Mouse (Mus musculus): Measurements from ENCODE around the gene Slit1. TPM values are rescaled to one million over a fixed set of nuclear protein-coding genes. Genes with fewer than 3 reads are reported as not detected.

Slit1 gene
- polyA plus RNA-seq, 1 experiment from 2014 or later = 0.12 TPM

DNA sequence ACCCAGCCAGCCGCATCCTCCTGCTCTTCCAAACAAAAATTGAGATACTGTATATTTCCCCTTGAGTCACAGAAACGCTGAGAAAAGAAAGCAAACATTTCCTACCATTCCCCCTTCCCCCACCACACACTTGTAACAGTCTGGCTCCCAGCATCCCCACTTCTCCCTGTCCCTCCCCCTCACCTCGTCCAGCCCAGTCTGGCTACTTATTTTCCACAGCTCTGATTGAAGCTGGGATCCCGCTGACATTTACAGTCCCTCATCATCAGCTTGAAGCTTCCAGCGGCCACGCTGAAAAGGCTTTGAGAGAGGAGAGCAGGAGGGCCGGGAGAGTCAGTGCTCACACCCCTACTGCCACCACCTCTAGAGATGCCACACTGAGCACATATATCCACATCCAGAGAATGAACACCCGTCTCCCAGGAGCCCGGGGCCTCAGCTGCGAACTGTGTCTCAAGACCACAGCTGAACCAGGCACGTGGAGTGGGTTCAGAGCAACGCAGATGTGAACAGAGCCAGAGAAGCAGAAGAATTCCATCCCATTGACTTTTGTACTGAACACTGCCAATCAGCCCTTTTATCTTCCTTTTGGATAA lies 73.6 kb downstream of the Slit1 start:
- Histone ChIP-seq H3K9me3 (replicated peaks) (no peaks in the 10 kb centered on the region), H3K9ac (no peak overlapping the region), H3K4me2 (no peak overlapping the region), H3K27me3 (peaks cover 30% of the 10 kb centered on the region), H3K4me1 (replicated peaks) (no peaks in the 10 kb centered on the region), H3K4me3 (replicated peaks) (no peak overlapping the region), H3K36me3 (no peaks in the 10 kb centered on the region), H3K27ac (no peak overlapping the region)
- 40% methylated on average over 12 of the region's 12 CpGs for WGBS (ENCODE audit: insufficient replicate concordance)
- ATAC-seq (ENCODE audit: low read depth) (no peak), DNase-seq (no peak)

DNA sequence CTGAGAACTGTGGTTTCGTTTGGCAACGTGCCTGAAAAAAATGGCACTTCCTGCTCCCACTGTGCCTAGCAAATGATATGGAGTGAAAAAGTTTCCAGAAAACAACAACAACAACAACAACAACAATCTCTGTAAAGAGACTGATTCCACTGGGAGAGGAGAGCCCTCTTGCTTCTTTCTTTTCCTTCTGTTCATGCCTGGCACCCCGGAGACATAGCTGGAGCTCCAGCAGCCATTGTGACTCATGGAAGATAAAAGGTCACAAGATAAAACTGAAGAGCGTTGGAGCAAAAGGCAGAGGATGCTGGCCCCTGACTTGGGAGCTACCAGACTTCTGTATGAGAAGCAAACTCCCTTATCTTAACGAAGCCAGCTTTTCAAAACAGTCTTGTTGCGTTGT lies 75.9 kb downstream of the Slit1 start:
- Histone ChIP-seq H3K4me3 (replicated peaks) (no peak overlapping the region), H3K4me1 (replicated peaks) (no peaks in the 10 kb centered on the region), H3K27me3 (peaks cover 48% of the 10 kb centered on the region), H3K9ac (no peak overlapping the region), H3K4me2 (no peak overlapping the region), H3K9me3 (replicated peaks) (no peaks in the 10 kb centered on the region), H3K27ac (no peak overlapping the region), H3K36me3 (no peaks in the 10 kb centered on the region)
- WGBS (ENCODE audit: insufficient replicate concordance) = 16% methylated on average over 6 of the region's 6 CpGs
- ATAC-seq (ENCODE audit: low read depth) (no peak), DNase-seq (no peak)

DNA sequence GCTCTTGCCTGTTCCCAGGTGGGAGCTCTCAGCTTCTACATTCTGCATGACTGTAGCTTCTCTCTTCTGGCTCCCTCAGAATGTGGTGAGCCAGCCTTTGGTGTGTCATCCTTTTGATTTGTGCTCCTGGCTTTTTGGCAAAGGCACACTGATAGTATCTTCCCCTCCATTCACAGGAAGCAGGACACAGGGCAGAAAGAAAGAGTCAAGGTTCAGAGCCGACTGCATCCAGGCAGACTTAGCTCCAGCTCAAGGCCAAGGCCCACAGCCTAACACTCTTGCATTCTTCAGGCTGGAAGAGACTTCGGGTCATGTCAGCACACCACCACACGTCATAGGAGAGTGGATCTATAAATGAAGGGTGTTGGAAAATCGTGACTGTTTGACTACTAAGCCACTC lies 77.5 kb downstream of the Slit1 start:
- no peaks in the 10 kb centered on the region for H3K9me3 ChIP-seq (replicated peaks)
- no peaks in the 10 kb centered on the region for H3K4me1 ChIP-seq (replicated peaks)
- no peaks in the 10 kb centered on the region for H3K36me3 ChIP-seq
- ATAC-seq (ENCODE audit: low read depth) = no peak
- no peak overlapping the region for H3K9ac ChIP-seq
- H3K27me3 ChIP-seq = peaks cover 44% of the 10 kb centered on the region
- no peak overlapping the region for H3K4me3 ChIP-seq (replicated peaks)
- DNase-seq = no peak
- WGBS (ENCODE audit: insufficient replicate concordance) = 32% methylated on average over 4 of the region's 4 CpGs
- H3K4me2 ChIP-seq = no peak overlapping the region
- H3K27ac ChIP-seq = no peak overlapping the region

DNA sequence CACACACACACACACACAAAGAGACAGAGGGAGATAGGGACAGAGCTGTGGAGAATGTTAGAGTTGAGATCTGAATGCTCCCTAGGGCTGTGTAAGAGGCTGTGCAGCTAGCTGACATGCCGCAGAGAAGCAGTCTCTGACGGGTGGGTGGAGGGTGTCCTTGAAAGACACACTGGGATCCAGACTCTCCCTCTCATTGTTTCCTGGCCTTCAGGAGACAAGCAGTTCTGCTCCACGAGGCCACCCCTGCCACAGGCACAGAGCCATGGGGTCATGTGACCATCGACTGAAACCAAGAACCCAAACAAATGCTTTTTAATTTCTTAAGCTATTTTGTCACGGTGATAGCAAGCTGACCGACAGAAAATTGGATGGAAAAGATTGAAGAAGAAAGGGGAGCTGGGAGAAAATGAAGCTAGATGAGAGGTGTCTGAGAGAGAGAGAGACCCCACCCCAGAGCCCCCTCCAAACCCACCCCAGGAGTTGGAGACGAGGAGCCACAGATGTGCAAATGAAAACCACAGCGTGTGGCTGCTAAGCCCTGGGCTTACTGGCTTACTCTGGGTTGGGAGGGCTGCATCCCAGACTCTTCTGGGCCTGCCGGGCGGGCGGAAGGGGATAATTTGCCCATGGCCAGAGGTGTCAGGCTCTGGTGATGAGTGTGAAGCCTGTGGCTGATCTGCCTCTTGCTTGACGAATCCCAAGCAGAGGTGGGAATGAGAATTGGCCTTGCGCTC lies 79.8 kb downstream of the Slit1 start:
- no peaks in the 10 kb centered on the region for H3K36me3 ChIP-seq
- H3K4me3 ChIP-seq (replicated peaks) = no peak overlapping the region
- H3K9ac ChIP-seq = no peak overlapping the region
- no peak for DNase-seq
- H3K27me3 ChIP-seq = peaks cover 44% of the 10 kb centered on the region
- no peak overlapping the region for H3K4me2 ChIP-seq
- 21% methylated on average over 13 of the region's 13 CpGs for WGBS (ENCODE audit: insufficient replicate concordance)
- no peaks in the 10 kb centered on the region for H3K9me3 ChIP-seq (replicated peaks)
- no peak overlapping the region for H3K27ac ChIP-seq
- H3K4me1 ChIP-seq (replicated peaks) = no peaks in the 10 kb centered on the region
- no peak for ATAC-seq (ENCODE audit: low read depth)

DNA sequence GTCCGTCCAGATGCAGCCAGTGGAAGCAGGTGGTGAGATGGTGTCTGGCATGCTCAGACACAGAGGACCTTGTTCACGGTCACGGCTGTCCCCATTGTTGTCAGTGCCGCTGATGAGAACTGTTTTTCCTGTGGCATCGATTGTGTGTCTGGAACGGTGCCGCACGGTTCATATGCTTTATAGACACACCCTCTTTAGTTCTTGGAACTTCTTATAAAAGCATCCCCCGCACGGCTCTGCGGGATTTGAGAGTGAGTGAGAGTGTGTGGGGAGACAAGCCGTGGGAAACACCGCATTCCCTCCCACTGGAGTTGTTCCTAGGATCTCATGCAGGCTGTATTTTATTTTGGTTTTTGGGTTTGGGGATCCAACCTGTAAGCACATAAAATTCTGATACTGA lies 82.0 kb downstream of the Slit1 start:
- Histone ChIP-seq H3K9ac (no peak overlapping the region), H3K36me3 (no peaks in the 10 kb centered on the region), H3K4me3 (replicated peaks) (no peak overlapping the region), H3K27me3 (peaks cover 58% of the 10 kb centered on the region), H3K4me1 (replicated peaks) (no peaks in the 10 kb centered on the region), H3K9me3 (replicated peaks) (no peaks in the 10 kb centered on the region), H3K4me2 (no peak overlapping the region), H3K27ac (no peak overlapping the region)
- DNase-seq (no peak), ATAC-seq (ENCODE audit: low read depth) (no peak)
- 77% methylated on average over 13 of the region's 13 CpGs for WGBS (ENCODE audit: insufficient replicate concordance)

DNA sequence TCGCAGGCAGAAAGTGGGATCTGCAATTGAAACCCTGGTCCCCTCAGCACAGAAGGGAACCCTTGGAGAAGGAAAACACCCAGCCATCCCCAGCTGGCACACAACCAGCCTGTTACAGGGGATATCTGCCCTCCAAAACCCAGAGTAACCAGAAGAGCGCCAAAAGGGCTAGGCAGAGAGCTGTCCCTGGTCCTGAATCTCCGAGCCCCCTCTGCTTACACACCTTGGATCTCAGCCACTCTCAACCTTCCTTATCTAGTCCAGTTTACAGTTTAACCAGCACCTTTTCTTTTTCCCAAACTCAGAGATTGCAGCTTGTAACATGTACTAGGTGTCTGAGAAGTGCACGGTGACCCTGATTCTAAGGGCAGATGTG lies 82.5 kb downstream of the Slit1 start:
- H3K27me3 ChIP-seq = peaks cover 56% of the 10 kb centered on the region
- no peaks in the 10 kb centered on the region for H3K4me1 ChIP-seq (replicated peaks)
- no peak for DNase-seq
- WGBS (ENCODE audit: insufficient replicate concordance) = 15% methylated on average over 4 of the region's 4 CpGs
- no peaks in the 10 kb centered on the region for H3K9me3 ChIP-seq (replicated peaks)
- H3K4me2 ChIP-seq = no peak overlapping the region
- no peak overlapping the region for H3K9ac ChIP-seq
- H3K27ac ChIP-seq = no peak overlapping the region
- ATAC-seq (ENCODE audit: low read depth) = no peak
- no peak overlapping the region for H3K4me3 ChIP-seq (replicated peaks)
- no peaks in the 10 kb centered on the region for H3K36me3 ChIP-seq

DNA sequence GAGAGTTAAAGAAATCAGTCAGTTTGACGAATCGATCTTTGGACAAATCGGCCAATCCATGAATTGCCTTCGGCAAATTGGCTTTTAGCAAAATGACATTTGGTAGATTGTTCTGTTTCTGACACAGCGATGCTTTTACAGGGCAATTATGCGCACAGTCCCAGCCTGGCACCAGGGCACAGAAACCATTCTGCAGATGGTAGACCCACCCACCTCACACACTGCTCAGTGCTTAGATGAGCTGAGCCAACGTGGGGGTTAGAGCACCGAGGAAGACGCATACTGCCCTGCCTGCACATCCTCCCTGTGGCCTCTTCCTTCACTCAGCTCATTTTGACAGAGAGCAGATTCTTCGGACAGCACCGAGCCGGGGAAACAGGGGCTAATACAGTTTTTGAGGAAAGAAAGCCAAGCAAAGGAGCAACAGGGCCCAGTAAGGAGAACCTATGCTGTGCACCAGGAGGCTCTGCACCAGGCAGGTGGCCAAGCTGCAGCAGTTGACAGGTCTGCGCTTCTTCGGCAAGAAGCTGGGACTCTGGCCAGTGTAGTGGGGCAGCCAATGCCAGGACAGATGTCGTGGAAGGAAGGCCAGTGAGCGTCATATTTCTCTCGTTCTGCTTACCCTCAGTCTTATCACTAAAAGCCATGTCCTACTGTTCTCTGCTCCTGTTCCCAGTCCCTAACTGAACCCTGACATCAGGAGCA lies 83.0 kb downstream of the Slit1 start:
- 57% methylated on average over 17 of the region's 17 CpGs for WGBS (ENCODE audit: insufficient replicate concordance)
- H3K27me3 ChIP-seq = peaks cover 52% of the 10 kb centered on the region

DNA sequence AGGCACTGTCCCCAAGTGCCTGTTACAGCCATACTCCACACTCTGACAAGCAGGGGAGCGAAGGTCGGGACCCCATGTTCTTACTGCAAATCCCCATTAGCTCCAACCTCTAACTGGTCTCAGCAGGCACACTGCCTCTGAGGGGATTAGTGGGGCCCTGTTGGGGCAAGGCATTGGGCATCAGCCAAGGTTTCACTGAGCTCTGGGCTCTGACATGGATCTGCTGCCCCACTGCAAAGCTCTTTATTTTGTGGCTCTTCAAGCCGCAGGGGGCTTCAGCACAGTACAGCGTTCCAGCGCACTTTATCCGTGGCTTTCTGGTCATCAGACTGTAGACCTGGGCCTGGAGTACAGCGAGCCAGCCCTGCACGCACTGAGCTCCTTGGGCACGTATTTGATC lies 86.0 kb downstream of the Slit1 start:
- no peak for ATAC-seq (ENCODE audit: low read depth)
- DNase-seq = no peak
- Histone ChIP-seq H3K4me2 (no peak overlapping the region), H3K9ac (no peak overlapping the region), H3K9me3 (replicated peaks) (no peaks in the 10 kb centered on the region), H3K4me3 (replicated peaks) (no peak overlapping the region), H3K36me3 (no peaks in the 10 kb centered on the region), H3K27me3 (peaks cover 31% of the 10 kb centered on the region), H3K27ac (no peak overlapping the region), H3K4me1 (replicated peaks) (no peaks in the 10 kb centered on the region)
- 27% methylated on average over 9 of the region's 9 CpGs for WGBS (ENCODE audit: insufficient replicate concordance)

More for the DNA sequence above, 83.0 kb downstream of the Slit1 start:
- no peaks in the 10 kb centered on the region for H3K4me1 ChIP-seq (replicated peaks)
- no peak for ATAC-seq (ENCODE audit: low read depth)
- H3K4me3 ChIP-seq (replicated peaks) = no peak overlapping the region
- H3K36me3 ChIP-seq = no peaks in the 10 kb centered on the region
- H3K9me3 ChIP-seq (replicated peaks) = no peaks in the 10 kb centered on the region
- no peak overlapping the region for H3K9ac ChIP-seq
- no peak overlapping the region for H3K27ac ChIP-seq
- no peak for DNase-seq
- no peak overlapping the region for H3K4me2 ChIP-seq

DNA sequence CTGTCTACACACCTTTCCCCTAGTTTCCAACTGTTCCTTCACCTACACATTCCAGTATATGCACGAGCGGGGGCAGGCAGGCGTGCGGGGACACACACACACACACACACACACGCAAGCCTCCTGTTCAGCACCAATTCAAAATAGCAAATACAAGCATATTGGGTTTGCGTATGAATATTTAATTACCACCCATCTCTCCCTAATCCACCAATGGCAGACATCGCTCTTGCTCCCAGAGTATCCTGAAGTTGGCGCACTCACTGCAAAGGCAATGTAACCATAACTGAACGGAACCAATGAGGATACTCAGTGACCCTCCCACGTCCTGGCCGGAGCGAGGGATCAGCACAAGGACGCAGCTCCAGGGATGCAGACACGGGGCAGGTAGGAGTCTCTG lies 86.8 kb downstream of the Slit1 start:
- ATAC-seq (ENCODE audit: low read depth) = no peak
- Histone ChIP-seq H3K4me1 (replicated peaks) (no peaks in the 10 kb centered on the region), H3K9ac (no peak overlapping the region), H3K36me3 (no peaks in the 10 kb centered on the region), H3K27me3 (peaks cover 31% of the 10 kb centered on the region), H3K27ac (no peak overlapping the region), H3K4me2 (no peak overlapping the region), H3K9me3 (replicated peaks) (no peaks in the 10 kb centered on the region), H3K4me3 (replicated peaks) (no peak overlapping the region)
- 64% methylated on average over 14 of the region's 14 CpGs for WGBS (ENCODE audit: insufficient replicate concordance)
- no peak for DNase-seq

DNA sequence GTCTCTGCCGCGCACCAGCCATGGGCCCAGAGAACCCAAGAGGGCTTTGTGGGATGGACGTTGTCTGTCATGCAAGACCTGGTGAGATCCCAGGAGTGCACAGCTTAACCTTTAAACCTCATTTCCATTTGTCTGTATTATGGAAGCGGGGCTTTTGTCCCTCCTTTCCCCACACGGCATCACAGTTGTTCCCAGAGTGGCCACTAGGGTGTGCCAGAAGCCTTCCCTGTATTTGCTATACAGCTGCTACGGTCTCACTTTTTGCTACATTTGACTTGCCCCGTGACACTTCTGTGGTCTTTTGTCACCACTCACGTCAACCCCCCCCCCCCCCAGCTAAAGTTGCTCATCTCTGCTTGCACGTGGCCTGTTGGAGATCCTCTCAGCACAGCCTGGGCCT lies 87.5 kb downstream of the Slit1 start:
- DNase-seq (peak; percentile 39), ATAC-seq (ENCODE audit: low read depth) (no peak)
- Histone ChIP-seq H3K4me3 (replicated peaks) (no peak overlapping the region), H3K9ac (no peak overlapping the region), H3K27ac (no peak overlapping the region), H3K9me3 (replicated peaks) (no peaks in the 10 kb centered on the region), H3K36me3 (no peaks in the 10 kb centered on the region), H3K27me3 (peaks cover 38% of the 10 kb centered on the region), H3K4me1 (replicated peaks) (no peaks in the 10 kb centered on the region), H3K4me2 (no peak overlapping the region)
- 9% methylated on average over 9 of the region's 9 CpGs for WGBS (ENCODE audit: insufficient replicate concordance)

DNA sequence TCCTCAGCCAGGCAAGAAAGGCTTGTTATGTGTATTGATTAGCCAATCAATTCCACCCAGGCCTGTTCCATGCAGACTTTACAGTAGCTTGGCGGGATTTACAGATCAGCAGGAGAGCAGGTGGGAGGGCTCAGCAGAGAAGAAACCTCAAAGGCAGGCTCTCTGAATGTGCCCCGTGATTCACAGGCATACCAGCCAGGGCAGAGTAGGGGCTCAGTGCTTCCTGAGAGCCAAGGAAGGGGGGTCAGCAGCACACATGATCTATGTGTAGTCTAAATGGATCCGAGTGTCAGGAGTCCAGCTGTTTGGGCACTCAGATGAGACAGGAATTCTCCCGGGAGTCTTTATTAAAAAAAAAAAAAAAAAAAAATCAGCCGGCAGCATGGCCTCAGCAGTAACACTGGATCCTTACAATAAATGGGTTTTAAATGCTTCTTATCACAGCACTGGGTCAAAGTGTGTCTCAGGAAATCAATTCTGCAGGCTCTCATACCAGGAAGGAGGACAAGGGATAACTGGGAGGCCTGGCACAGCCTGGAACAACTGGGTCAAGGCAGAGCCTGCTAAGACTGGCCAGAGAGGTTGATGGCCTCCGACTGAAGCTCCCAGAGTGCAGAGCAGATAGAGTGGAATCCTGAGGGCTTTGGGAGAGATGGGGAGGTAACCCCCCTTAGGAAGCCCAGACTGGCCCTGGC lies 88.2 kb downstream of the Slit1 start:
- H3K27me3 ChIP-seq = peaks cover 39% of the 10 kb centered on the region
- ATAC-seq (ENCODE audit: low read depth) = no peak
- WGBS (ENCODE audit: insufficient replicate concordance) = 27% methylated on average over 6 of the region's 6 CpGs

More for the DNA sequence above, 88.2 kb downstream of the Slit1 start:
- Histone ChIP-seq H3K9me3 (replicated peaks) (no peaks in the 10 kb centered on the region), H3K9ac (no peak overlapping the region), H3K4me1 (replicated peaks) (no peaks in the 10 kb centered on the region), H3K4me2 (no peak overlapping the region), H3K36me3 (no peaks in the 10 kb centered on the region), H3K4me3 (replicated peaks) (no peak overlapping the region), H3K27ac (no peak overlapping the region)
- no peak for DNase-seq

All from liver, embryonic 13.5 days (tissue).